Mouse (Mus musculus) midbrain, embryonic 11.5 days (tissue): ENCODE measurements around the gene Gm42688. TPM values are rescaled to one million over a fixed set of nuclear protein-coding genes. Genes with fewer than 3 reads are reported as not detected.

Experiments
- ATAC-seq: fragments of 200-750 bp; cut with Nextera tagmentation; 2 replicates; pipeline ENCODE4 v1.8.0; 2017; ENCODE audit warnings: moderate TSS enrichment, moderate library complexity; ENCODE audit not compliant: low FRiP score
- DNase-seq: peaks from one replicate; pipeline ENCODE4 v3.0.0; 2015; ENCODE audit warnings: low spot score; ENCODE audit errors: missing footprints
- H3K27ac ChIP-seq: fragments of 300-500 bp; sonication (generic); 2 replicates; pipeline ENCODE4 v1.5.1; 2014; ENCODE audit warnings: low read depth, low read length
- H3K27me3 ChIP-seq: fragments of 300-500 bp; sonication (generic); 2 replicates; pipeline ENCODE4 v1.6.1; 2014; ENCODE audit warnings: mild to moderate bottlenecking, low read length, moderate library complexity, mixed read lengths; ENCODE audit not compliant: control insufficient read depth, insufficient read depth
- H3K36me3 ChIP-seq: fragments of 300-500 bp; sonication (generic); 2 replicates; pipeline ENCODE4 v1.6.1; 2014; ENCODE audit warnings: mild to moderate bottlenecking, low read length, moderate library complexity, mixed read lengths; ENCODE audit not compliant: control insufficient read depth, insufficient read depth
- H3K4me1 ChIP-seq: fragments of 300-500 bp; sonication (generic); 2 replicates; pipeline ENCODE4 v1.6.1; 2014; ENCODE audit warnings: low read length; ENCODE audit not compliant: control insufficient read depth, insufficient read depth
- H3K4me2 ChIP-seq: fragments of 300-500 bp; sonication (generic); 2 replicates; pipeline ENCODE4 v1.6.1; 2014; ENCODE audit warnings: mild to moderate bottlenecking, moderate library complexity
- H3K4me3 ChIP-seq: fragments of 300-500 bp; sonication (generic); 2 replicates; pipeline ENCODE4 v1.5.1; 2014; ENCODE audit warnings: low read depth, low read length
- H3K9ac ChIP-seq: fragments of 300-500 bp; sonication (generic); 2 replicates; pipeline ENCODE4 v1.6.1; 2014; ENCODE audit warnings: low read length
- H3K9me3 ChIP-seq: fragments of 300-500 bp; sonication (generic); 2 replicates; pipeline ENCODE4 v1.6.1; 2016; ENCODE audit warnings: low read length; ENCODE audit not compliant: control insufficient read depth
- WGBS: fragments of 180-500 bp; shearing (Covaris S2); extraction: QIAGEN DNeasy Blood & Tissue Kit; methylation state at CpG from one replicate; pipeline ENCODE4 v1.1.7; 2014; 5-methylcytosine and 5-hydroxymethylcytosine counted together
- polyA plus RNA-seq: library from polyadenylated mRNA; unstranded; fragments of >200 nt; fragmentation: Nextera tagmentation; extraction: Ambion mirVana; gene quantifications from 2 replicates; pipeline ENCODE4 v1.2.1, GENCODE M21; 2014

Gene Gm42688
- polyA plus RNA-seq, 1 experiment from 2014 or later, result 2.3 TPM

GRCm38 (mm10) chr6:83095968-83096367 is 5.4 kb upstream of the Gm42688 start:
- Histone ChIP-seq H3K27me3 (no peaks in the 10 kb centered on the region; the same call in 1 of the 2 replicates), H3K9me3 (no peaks in the 10 kb centered on the region), H3K4me3 (no peak overlapping the region), H3K36me3 (no peaks in the 10 kb centered on the region), H3K9ac (no peak overlapping the region), H3K4me2 (no peak overlapping the region), H3K27ac (no peak overlapping the region), H3K4me1 (no peaks in the 10 kb centered on the region)
- ATAC-seq (no peak), DNase-seq (no peak)
- 42% methylated on average over 6 of the region's 6 CpGs for WGBS

DNA sequence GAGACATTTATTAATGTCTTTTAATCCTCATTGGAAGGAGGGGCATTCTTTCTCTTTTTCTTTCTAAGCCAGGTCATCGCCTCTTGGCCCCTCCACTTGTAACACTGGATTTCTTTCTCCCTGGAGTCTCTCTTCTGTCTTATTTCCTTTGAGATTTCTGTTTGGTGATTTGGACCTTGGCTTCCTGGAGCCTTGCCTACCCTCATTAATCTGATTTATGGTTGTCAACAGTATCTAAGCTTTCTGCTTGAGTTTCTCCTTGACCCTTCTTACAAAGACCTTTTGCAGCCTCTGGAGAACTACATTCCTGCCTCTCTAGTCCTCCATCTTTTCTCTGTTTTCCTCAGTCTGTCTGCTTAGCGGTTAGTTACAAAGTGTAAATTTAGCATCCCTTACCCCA is 3.0 kb upstream of the Gm42688 start:
- Histone ChIP-seq H3K27me3 (peaks cover 7% of the 10 kb centered on the region; the same call in 1 of the 2 replicates), H3K9me3 (no peaks in the 10 kb centered on the region), H3K4me2 (no peak overlapping the region), H3K4me3 (no peak overlapping the region), H3K9ac (no peak overlapping the region), H3K4me1 (peaks cover 11% of the 10 kb centered on the region), H3K27ac (no peak overlapping the region), H3K36me3 (no peaks in the 10 kb centered on the region)
- 69% methylated on average over 2 of the region's 2 CpGs for WGBS
- DNase-seq (no peak), ATAC-seq (no peak)

DNA sequence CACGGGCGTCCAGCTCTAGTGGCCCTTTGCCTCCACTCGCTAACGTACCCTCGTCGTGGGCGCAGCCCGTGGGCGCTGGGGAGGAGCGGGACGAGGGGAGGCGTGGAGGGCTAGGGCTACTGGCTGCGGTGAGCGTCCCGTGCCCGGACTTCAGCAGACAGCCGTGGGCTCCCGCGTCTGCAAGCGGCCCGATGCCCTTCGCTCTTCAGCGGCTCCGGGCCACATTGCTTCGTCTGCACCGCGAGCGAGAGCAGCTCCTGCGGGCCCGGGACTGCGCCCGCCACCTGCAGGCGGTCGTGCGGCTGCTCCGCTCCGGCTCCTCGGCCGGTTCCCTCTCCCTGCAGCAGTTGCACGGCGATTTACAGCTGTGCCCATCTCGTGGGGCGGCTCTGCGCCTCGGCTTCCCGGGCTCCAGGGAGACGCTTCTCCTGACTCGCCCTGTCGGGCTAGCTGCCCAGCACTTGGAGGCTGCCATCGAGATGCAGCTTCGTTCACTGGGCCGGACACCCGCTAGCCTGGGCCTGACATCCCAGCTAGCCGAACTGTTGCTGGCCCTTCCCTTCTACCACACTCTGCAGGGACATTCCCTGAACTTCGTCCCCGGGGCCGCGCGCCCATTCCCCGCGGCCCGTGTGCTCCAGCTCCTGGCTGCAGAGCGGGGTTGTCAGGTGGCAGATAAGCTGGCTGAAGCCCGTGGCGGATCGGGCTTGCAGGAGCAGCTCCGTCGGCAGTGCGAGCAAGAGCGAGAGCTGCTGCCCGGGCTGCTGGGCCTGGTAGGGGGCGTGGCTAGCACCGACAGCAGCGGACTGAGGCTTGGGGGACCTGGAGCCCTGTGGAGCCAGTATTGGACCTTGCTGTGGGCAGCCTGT is 505 bp downstream of the Gm42688 start:
- Histone ChIP-seq H3K4me1 (peaks cover 13% of the 10 kb centered on the region), H3K27ac (peak overlapping the region; percentile 58), H3K9me3 (no peaks in the 10 kb centered on the region), H3K36me3 (no peaks in the 10 kb centered on the region), H3K27me3 (peaks cover 9% of the 10 kb centered on the region; the same call in 1 of the 2 replicates), H3K9ac (peak overlapping the region; percentile 75), H3K4me2 (peak overlapping the region; percentile 99), H3K4me3 (peak overlapping the region; percentile 72)
- under 1% methylated on average over 74 of the region's 74 CpGs for WGBS
- DNase-seq (peak; percentile 98), ATAC-seq (peak; percentile 80)

DNA sequence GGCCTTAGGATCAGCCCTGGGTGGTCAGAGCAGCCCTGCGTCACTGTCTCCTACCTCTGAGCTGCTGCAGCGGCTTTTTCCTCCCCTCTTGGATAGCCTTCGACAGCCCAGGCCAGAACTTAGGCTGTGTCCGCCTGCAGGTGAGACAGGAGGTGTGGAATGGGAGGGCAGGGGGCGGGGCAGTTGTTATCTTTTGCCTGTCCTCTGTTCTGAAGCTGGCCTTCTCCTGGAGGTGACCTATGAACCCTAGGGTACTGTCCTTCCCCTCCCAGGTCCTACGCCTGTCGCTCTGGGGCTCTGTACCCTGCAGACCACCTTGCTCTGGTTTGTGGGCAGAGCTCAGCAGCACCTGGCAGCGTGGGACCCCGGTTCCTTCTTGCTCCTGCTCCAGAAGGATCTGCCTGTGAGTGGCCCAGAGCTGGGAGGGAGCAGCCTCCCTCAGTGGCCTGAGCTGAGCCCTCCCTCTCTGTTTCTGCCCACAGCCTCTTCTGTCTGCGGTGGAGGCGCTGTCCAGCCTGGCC is 1.8 kb downstream of the Gm42688 start:
- peaks cover 9% of the 10 kb centered on the region; the same call in 1 of the 2 replicates for H3K27me3 ChIP-seq
- WGBS, result 47% methylated on average over 11 of the region's 11 CpGs
- no peak for DNase-seq
- H3K4me1 ChIP-seq, result peaks cover 18% of the 10 kb centered on the region
- H3K4me2 ChIP-seq, result peak overlapping the region; percentile 99; the same call in 1 of the 2 replicates
- no peaks in the 10 kb centered on the region for H3K36me3 ChIP-seq
- no peaks in the 10 kb centered on the region for H3K9me3 ChIP-seq
- no peak for ATAC-seq
- no peak overlapping the region for H3K27ac ChIP-seq
- H3K9ac ChIP-seq, result peak overlapping the region; percentile 5; the same call in 1 of the 2 replicates
- H3K4me3 ChIP-seq, result no peak overlapping the region

DNA sequence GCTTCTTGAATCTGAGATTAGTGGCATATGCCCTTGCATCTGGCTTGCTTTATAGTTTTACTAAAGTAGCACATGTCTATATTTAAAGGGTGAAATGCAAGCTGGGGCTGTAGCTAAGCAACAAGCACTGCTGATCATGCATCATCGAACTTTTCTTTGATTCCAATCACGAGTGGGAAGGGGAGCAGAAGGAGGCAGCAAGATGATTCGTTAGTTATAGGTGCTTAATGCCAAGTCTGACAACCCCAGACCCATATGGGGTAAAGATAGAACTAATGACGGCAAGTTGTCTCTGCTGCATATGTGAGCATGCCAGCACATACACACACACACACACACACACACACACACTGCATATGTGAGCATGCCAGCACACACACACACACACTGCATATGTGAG is 2.7 kb downstream of the Gm42688 start:
- no peak for DNase-seq
- Histone ChIP-seq H3K27me3 (peaks cover 9% of the 10 kb centered on the region; the same call in 1 of the 2 replicates), H3K4me2 (no peak overlapping the region), H3K27ac (no peak overlapping the region), H3K9me3 (no peaks in the 10 kb centered on the region), H3K4me1 (peaks cover 21% of the 10 kb centered on the region), H3K9ac (no peak overlapping the region), H3K36me3 (no peaks in the 10 kb centered on the region), H3K4me3 (no peak overlapping the region)
- WGBS, result 78% methylated on average over 4 of the region's 4 CpGs
- no peak for ATAC-seq

DNA sequence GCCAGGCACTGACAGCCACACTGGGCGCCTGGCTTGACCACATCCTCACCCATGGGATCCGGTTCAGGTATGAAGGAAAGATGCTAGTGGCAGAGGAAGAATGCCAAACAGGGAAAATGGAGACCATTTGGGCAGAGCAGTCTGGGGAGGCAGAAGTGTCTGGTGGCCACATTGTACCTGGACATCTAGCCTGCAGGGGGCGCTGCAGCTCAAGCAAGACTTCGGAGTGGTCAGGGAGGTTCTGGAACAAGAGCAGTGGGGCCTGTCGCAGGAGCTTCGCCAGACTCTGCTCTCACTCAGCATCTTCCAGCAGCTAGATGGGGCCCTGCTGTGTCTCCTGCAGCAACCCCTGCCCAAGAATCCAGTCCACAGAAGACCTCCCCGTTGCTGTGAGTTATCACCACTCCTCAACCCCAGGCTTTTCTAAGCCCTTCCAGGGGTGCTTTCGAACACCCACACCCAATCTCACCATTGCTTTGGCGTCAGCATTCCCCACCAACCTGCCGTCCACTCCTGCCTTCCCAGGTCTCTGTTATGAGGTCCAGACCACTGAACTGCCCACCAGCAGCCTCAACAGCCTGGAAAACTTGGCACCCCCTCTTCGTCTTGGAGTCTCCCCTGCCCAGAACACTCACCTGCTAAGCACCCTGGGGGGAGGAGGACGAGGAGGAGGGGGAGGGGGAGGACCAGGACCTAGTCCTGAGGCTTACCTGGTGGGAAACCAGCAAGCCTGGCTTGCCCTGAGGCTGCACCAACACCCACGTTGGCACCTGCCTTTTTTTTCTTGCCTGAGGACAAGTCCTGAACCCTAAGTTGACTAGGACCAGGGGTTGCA is 6.4 kb downstream of the Gm42688 start:
- H3K9me3 ChIP-seq, result no peaks in the 10 kb centered on the region
- H3K4me2 ChIP-seq, result peak overlapping the region; percentile 91
- 42% methylated on average over 12 of the region's 13 CpGs for WGBS
- peak; percentile 51 for ATAC-seq
- peak; percentile 94 for DNase-seq
- H3K9ac ChIP-seq, result peak overlapping the region; percentile 93
- no peaks in the 10 kb centered on the region for H3K36me3 ChIP-seq
- H3K4me1 ChIP-seq, result peaks cover 19% of the 10 kb centered on the region
- H3K27me3 ChIP-seq, result peaks cover 7% of the 10 kb centered on the region; the same call in 1 of the 2 replicates
- no peak overlapping the region for H3K27ac ChIP-seq
- H3K4me3 ChIP-seq, result peak overlapping the region; percentile 94

DNA sequence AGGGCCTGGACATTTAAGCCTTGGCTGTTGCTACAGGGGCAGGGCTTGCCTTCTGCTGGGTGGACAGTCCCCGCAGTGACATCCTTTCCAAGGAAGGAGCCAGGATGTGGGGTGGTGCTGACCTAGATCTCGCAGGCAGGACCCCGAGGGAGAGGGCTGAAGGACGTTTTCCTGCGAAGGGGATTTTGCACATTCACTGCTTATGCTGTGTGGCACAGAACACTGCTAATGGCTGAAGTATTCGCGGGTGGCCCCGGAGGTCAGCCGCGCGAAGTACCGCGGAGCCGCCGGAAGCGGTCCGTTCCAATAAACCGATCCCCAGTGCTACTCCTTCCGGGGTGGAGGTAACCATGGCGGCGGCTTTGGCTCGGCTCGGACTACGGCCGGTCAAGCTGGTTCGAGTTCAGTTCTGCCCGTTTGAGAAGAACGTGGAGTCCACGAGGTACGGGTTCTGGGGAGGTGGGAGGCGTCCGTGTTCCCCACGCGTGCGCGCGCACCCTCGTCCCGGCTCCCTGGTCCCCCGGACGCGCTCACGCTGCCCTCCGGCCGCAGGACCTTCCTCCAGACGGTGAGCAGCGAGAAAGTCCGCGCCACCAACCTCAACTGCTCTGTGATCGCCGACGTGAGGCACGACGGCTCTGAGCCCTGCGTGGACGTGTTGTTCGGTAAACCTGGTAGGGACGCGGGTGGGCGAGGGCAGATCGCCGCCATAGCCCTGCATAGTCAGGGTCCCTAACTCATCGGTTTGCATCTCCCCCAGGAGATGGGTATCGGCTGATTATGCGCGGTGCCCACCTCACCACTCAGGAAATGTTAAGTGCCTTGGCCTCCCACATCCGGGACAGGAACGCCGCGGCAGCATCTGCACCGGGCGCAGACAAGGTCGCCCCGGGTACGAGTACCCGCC is 7.6 kb downstream of the Gm42688 start, which contains the start of gene Mrpl53:
TSS of gene Mrpl53 (plus strand) at position 279 of the 907 bp plus-strand sequence.
- DNase-seq (peak; percentile 98), ATAC-seq (peak; percentile 91)
- Histone ChIP-seq H3K4me3 (peak within 1 kb of the TSS; percentile 94), H3K4me1 (peaks cover 14% of the 10 kb centered on the region), H3K36me3 (no peaks in the 10 kb centered on the region), H3K27ac (peak within 1 kb of the TSS; percentile 65), H3K27me3 (no peaks in the 10 kb centered on the region), H3K9me3 (no peaks in the 10 kb centered on the region), H3K4me2 (peak within 1 kb of the TSS; percentile 91), H3K9ac (peak within 1 kb of the TSS; percentile 93)
- WGBS, result 1% methylated on average over 74 of the region's 76 CpGs

DNA sequence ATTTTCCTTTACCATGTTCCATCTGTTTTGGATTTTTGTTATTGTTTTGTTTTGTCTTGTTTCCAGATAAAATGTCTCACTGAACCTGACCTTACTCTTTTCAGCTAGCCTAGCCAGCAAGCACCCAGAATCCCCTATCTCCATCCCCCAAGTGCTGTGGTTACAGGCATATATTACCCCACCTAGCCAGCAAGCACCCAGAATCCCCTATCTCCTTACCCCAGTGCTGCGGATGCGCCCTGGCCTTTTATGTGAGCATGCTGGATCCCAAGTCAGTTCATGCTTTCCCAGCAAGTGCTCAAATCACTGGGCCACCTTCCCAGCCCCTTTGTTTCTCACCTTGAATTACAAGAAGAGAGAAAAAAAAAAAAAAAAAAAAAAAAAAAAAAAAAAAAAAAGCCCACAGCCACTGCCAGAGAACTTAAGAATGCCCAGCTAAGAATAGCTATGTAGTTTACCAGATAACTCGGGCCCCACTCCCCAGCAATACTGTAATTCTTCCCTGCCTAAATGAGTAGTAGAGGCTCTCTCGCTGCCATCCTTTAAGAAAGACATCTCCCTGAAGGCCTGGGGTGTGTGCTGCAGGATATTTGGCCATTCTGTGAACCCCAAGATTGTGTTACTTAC is 10.2 kb downstream of the Gm42688 start:
- no peak overlapping the region for H3K9ac ChIP-seq
- H3K4me1 ChIP-seq, result peaks cover 25% of the 10 kb centered on the region
- ATAC-seq (no peak), DNase-seq (no peak)
- H3K36me3 ChIP-seq, result no peaks in the 10 kb centered on the region
- WGBS, result 88% methylated on average over 4 of the region's 4 CpGs
- H3K4me3 ChIP-seq, result no peak overlapping the region
- H3K27ac ChIP-seq, result no peak overlapping the region
- no peak overlapping the region for H3K4me2 ChIP-seq
- no peaks in the 10 kb centered on the region for H3K9me3 ChIP-seq
- H3K27me3 ChIP-seq, result no peaks in the 10 kb centered on the region
